Comparison of ENCODE assay signal across 12 mouse cellular contexts in genomic region chr9:96573252-96573651, GRCm38 (mm10). TPM values are rescaled to one million over a fixed set of nuclear protein-coding genes. Genes with fewer than 3 reads are reported as not detected.
DNase-seq lines count a peak whose midpoint lies in the region; ATAC-seq and TF ChIP-seq lines count a peak whose summit lies in the region.
"Had no signal": no experiment of that assay in that cellular context is flagged by ENCODE, and none has a peak within 500 bp of the region (broad histone marks: within the 10 kb centered on the region; RNA-seq: fewer than 3 reads in every experiment).

No protein-coding gene starts in this region.

- peaks cover 5% of the 10 kb centered on the region for H3K4me1 ChIP-seq in limb, embryonic 14.5 days (ENCODE audit: control insufficient read depth, insufficient read depth, low read length)
- peaks cover 12% of the 10 kb centered on the region for H3K4me1 ChIP-seq in limb, embryonic 10.5 days

- peak; percentile 30 for DNase-seq in embryo, embryonic 11 days
- no peak for DNase-seq in embryo, embryonic 9.5 days (ENCODE audit: extremely low spot score)
- peak; percentile 44 for DNase-seq in limb, embryonic 14.5 days (ENCODE audit: low spot score)
- DNase-seq in limb, embryonic 10.5 days (ENCODE audit: low spot score), result no peak
- peak; percentile 60 for DNase-seq in MN1 (ENCODE audit: low spot score)
- DNase-seq in T-cell, adult 2 months (ENCODE audit: low spot score), result no peak
- DNase-seq in testis, postnatal 14 days (ENCODE audit: low spot score), result no peak
- DNase-seq: cerebellum, adult 18-20 months had no signal

- whole genome bisulfite sequencing in limb, embryonic 14.5 days, result 20% methylated on average over 1 of the region's 1 CpGs
- 35% methylated on average over 1 of the region's 1 CpGs for WGBS in limb, embryonic 10.5 days

- no peak overlapping the region for H3K27ac ChIP-seq in limb, embryonic 14.5 days (replicated peaks; ENCODE audit: low read depth, low read length)
- H3K27ac ChIP-seq in limb, embryonic 10.5 days, result no peak overlapping the region

- no peaks in the 10 kb centered on the region for H3K9me3 ChIP-seq in limb, embryonic 14.5 days (ENCODE audit: control insufficient read depth, low read length)
- no peaks in the 10 kb centered on the region for H3K9me3 ChIP-seq in limb, embryonic 10.5 days (replicated peaks)

- ATAC-seq in limb, embryonic 14.5 days (ENCODE audit: low FRiP score, low read depth), result no peak
- peak; percentile 80 for ATAC-seq in megakaryocyte progenitor cell, adult 5-6 weeks (replicated peaks; ENCODE audit: poor library complexity)

- H3K27me3 ChIP-seq in limb, embryonic 14.5 days (ENCODE audit: control insufficient read depth, insufficient read depth, low read length), result no peaks in the 10 kb centered on the region
- H3K27me3 ChIP-seq in limb, embryonic 10.5 days (ENCODE audit: low read depth, poor library complexity, severe bottlenecking), result no peaks in the 10 kb centered on the region

- H3K36me3 ChIP-seq in limb, embryonic 14.5 days (ENCODE audit: control insufficient read depth, insufficient read depth, low read length), result peaks cover 32% of the 10 kb centered on the region
- peaks cover 42% of the 10 kb centered on the region for H3K36me3 ChIP-seq in limb, embryonic 10.5 days

- no peak for TF ChIP-seq POLR2A in limb, embryonic 14.5 days (IDR thresholded peaks at IDR 0.05; ENCODE audit: borderline replicate concordance, extremely low read depth, insufficient read depth, insufficient read length)

- H3K4me2 ChIP-seq in limb, embryonic 14.5 days (replicated peaks; ENCODE audit: low read depth, low read length, severe bottlenecking), result no peak overlapping the region

- no peak overlapping the region for H3K9ac ChIP-seq in limb, embryonic 14.5 days (ENCODE audit: low read depth, low read length, severe bottlenecking)

- no peak overlapping the region for H3K4me3 ChIP-seq in limb, embryonic 14.5 days (replicated peaks; ENCODE audit: low read length)
- H3K4me3 ChIP-seq in limb, embryonic 10.5 days, result no peak overlapping the region

RNA-seq across cellular contexts. Expression of gene Gm28729, which starts 48.2 kb away (rescaled TPM):
- polyA plus RNA-seq in limb, embryonic 14.5 days (2012; rRNA removed), result 0.05 and 0.11 TPM in 2 replicates
- polyA plus RNA-seq in limb, embryonic 14.5 days (2014; fragmentation: Nextera tagmentation; extraction: Ambion mirVana), result not detected in 2 replicates
- polyA plus RNA-seq in limb, embryonic 10.5 days (2016; fragmentation: Nextera tagmentation; extraction: Ambion mirVana), result not detected in 2 replicates
- total RNA-seq in megakaryocyte progenitor cell, adult 5-6 weeks (2015), result not detected in 2 replicates
- 0.24 TPM in 1 of 2 replicates, not detected in the other for total RNA-seq in megakaryocyte progenitor cell, adult 5-6 weeks (2017)
- total RNA-seq: hematopoietic stem cell, adult 5-6 weeks; monocyte, adult 5-6 weeks had no signal
- polyA plus RNA-seq: small intestine, adult 2 months had no signal

RNA-seq across cellular contexts. Expression of gene Rasa2, which starts 58.2 kb away (rescaled TPM):
- polyA plus RNA-seq in limb, embryonic 14.5 days (2012; rRNA removed), result 10.3 and 10.9 TPM in 2 replicates
- polyA plus RNA-seq in limb, embryonic 14.5 days (2014; fragmentation: Nextera tagmentation; extraction: Ambion mirVana), result 20.4 and 20.6 TPM in 2 replicates
- polyA plus RNA-seq in limb, embryonic 10.5 days (2016; fragmentation: Nextera tagmentation; extraction: Ambion mirVana), result 14.1 and 18.5 TPM in 2 replicates
- total RNA-seq in megakaryocyte progenitor cell, adult 5-6 weeks (2015), result 27.4 and 31.1 TPM in 2 replicates
- 20.8 and 23.5 TPM in 2 replicates for total RNA-seq in megakaryocyte progenitor cell, adult 5-6 weeks (2017)

Comparison
In these comparisons a context has a peak if more than half of its experiments do, and no peak if none do; other contexts are left out.
1. DNase-seq: peak in embryo, embryonic 11 days (single experiment), limb, embryonic 14.5 days (single experiment) and MN1 (single experiment); none in embryo, embryonic 9.5 days (single experiment), limb, embryonic 10.5 days (single experiment), T-cell, adult 2 months (single experiment) and testis, postnatal 14 days (single experiment).